Mouse (Mus musculus) forebrain, embryonic 16.5 days (tissue): ENCODE measurements around the gene Mrto4. TPM values are rescaled to one million over a fixed set of nuclear protein-coding genes. Genes with fewer than 3 reads are reported as not detected.

ENCODE experiments used
- ATAC-seq: fragments of 200-750 bp; cut with Nextera tagmentation; 2 replicates; pipeline ENCODE4 v1.8.0; 2017; ENCODE audit warnings: mild to moderate bottlenecking, moderate library complexity
- H3K27ac ChIP-seq: fragments of 300-500 bp; sonication (generic); 2 replicates; pipeline ENCODE4 v1.5.1; 2014; ENCODE audit warnings: low read length, control low read depth
- H3K27me3 ChIP-seq: fragments of 300-500 bp; sonication (generic); replicated peaks from 2 replicates; pipeline ENCODE4 v1.6.1; 2014; ENCODE audit warnings: low read length; ENCODE audit not compliant: control insufficient read depth, insufficient read depth
- H3K36me3 ChIP-seq: fragments of 300-500 bp; sonication (generic); 2 replicates; pipeline ENCODE4 v1.6.1; 2014; ENCODE audit not compliant: control insufficient read depth, insufficient read depth
- H3K4me1 ChIP-seq: fragments of 300-500 bp; sonication (generic); replicated peaks from 2 replicates; pipeline ENCODE4 v1.6.1; 2014; ENCODE audit warnings: low read length; ENCODE audit not compliant: control insufficient read depth, insufficient read depth
- H3K4me2 ChIP-seq: fragments of 300-500 bp; sonication (generic); 2 replicates; pipeline ENCODE4 v1.6.1; 2014; ENCODE audit warnings: mild to moderate bottlenecking, low read length, control low read depth
- H3K4me3 ChIP-seq: fragments of 300-500 bp; sonication (generic); replicated peaks from 2 replicates; pipeline ENCODE4 v1.5.1; 2014; ENCODE audit warnings: mild to moderate bottlenecking, low read length, control low read depth
- H3K9ac ChIP-seq: fragments of 300-500 bp; sonication (generic); replicated peaks from 2 replicates; pipeline ENCODE4 v1.6.1; 2014; ENCODE audit warnings: low read depth, low read length, control low read depth
- H3K9me3 ChIP-seq: fragments of 300-500 bp; sonication (generic); 2 replicates; pipeline ENCODE4 v1.6.1; 2016; ENCODE audit warnings: low read length; ENCODE audit not compliant: control insufficient read depth
- WGBS: fragments of 180-500 bp; shearing (Covaris S2); extraction: QIAGEN DNeasy Blood & Tissue Kit; methylation state at CpG from one replicate; pipeline ENCODE4 v1.1.7; 2014; 5-methylcytosine and 5-hydroxymethylcytosine counted together
- microRNA-seq: library from miRNA; unstranded; fragments of <30 nt; microRNA quantifications from one replicate; pipeline ENCODE4, GENCODE M21; 2017
- polyA plus RNA-seq: library from polyadenylated mRNA; unstranded; fragments of >200 nt; fragmentation: Nextera tagmentation; extraction: Ambion mirVana; gene quantifications from 2 replicates; pipeline ENCODE4 v1.2.1, GENCODE M21; 2015

Mrto4 gene
- polyA plus RNA-seq, 1 experiment from 2014 or later: 111 TPM

DNA sequence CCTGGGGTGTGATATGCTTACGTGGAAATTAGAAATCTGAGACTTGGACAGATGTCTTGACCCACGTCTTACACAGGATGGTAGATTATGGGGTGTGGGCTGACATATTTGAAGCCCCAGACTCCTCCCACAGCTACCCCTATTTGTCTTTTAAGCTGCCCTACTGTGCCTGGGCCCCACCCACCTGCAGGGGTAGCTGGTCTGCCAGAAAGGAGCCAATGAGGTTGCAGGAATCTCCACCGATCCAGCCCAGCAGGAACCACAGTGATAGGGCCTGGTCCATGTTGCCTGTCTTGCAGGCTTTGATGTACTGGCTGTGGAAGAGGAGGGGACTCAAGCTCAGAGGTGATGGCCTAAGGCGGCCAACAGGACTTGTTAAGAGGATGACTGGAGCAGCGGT, 50.1 kb downstream of the Mrto4 start:
- H3K9me3 ChIP-seq: no peaks in the 10 kb centered on the region
- no peak for ATAC-seq
- no peaks in the 10 kb centered on the region for H3K27me3 ChIP-seq
- no peak overlapping the region for H3K4me2 ChIP-seq
- no peak overlapping the region for H3K4me3 ChIP-seq
- no peaks in the 10 kb centered on the region for H3K4me1 ChIP-seq
- H3K9ac ChIP-seq: no peak overlapping the region
- peaks cover 9% of the 10 kb centered on the region for H3K36me3 ChIP-seq
- 65% methylated on average over 5 of the region's 5 CpGs for WGBS
- H3K27ac ChIP-seq: no peak overlapping the region

DNA sequence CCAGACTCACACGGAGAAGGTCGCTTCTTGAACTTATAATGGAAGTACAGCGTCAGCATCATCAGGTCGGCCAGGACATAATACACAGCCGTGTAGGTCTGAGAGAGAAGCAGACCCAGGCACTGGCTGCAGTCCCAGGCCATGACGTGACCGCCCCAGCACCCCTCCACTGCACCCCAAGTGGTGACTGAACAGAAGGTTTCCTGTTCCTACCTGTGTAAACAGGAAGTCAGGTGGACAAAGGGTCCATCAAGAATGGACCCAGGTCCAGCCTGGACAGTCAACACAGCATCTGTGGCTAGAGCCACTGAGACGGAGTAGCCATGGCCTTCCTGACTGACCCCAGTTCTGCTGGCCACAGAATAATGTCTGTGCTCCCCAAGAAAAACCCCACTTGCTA, 50.6 kb downstream of the Mrto4 start:
- Histone ChIP-seq H3K4me2 (no peak overlapping the region), H3K27me3 (no peaks in the 10 kb centered on the region), H3K4me3 (no peak overlapping the region), H3K27ac (no peak overlapping the region), H3K36me3 (peaks cover 9% of the 10 kb centered on the region), H3K9ac (no peak overlapping the region), H3K4me1 (no peaks in the 10 kb centered on the region), H3K9me3 (no peaks in the 10 kb centered on the region)
- WGBS: 94% methylated on average over 8 of the region's 8 CpGs
- ATAC-seq: no peak

DNA sequence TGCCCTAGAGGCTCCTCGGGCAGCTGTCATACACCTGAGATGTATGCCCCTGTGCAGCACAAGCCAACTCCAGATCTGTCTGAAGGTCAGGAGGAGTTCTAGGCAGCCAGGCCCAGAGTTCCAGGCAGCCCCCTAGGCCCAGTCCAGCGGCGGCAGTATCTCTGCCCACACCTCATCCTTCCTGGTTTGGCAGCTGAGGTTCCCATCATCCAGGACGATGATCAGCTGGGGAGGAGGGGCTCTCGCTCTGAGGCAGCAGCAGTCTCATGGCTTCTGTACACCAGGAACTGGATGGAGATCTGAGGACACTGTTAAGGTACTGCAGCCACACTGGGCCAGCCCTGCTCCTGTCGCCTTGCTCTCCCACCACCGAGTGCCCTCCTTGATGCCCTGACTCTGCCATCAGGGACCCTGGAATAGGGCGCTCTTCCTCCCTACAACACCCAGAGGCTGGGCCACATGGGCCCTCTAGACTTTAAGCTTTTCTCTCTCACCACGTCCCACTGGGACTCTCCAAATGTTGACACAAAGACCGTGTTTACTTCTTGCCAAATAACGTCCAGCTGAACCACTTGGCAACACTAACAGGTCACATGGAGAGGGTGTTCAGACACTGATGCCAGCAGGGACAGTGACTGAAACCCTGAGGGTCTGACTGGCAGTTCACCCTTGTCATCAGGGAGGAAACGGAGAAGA, 53.6 kb downstream of the Mrto4 start:
- no peak overlapping the region for H3K27ac ChIP-seq
- no peaks in the 10 kb centered on the region for H3K9me3 ChIP-seq
- peaks cover 6% of the 10 kb centered on the region; the same call in 1 of the 2 replicates for H3K36me3 ChIP-seq
- no peaks in the 10 kb centered on the region for H3K4me1 ChIP-seq
- no peak overlapping the region for H3K9ac ChIP-seq
- no peak for ATAC-seq
- H3K4me3 ChIP-seq: no peak overlapping the region
- H3K27me3 ChIP-seq: no peaks in the 10 kb centered on the region
- H3K4me2 ChIP-seq: no peak overlapping the region
- 85% methylated on average over 12 of the region's 12 CpGs for WGBS

- Histone ChIP-seq H3K27me3 (no peaks in the 10 kb centered on the region), H3K9ac (no peak overlapping the region), H3K4me1 (no peaks in the 10 kb centered on the region), H3K4me3 (no peak overlapping the region), H3K9me3 (no peaks in the 10 kb centered on the region), H3K4me2 (no peak overlapping the region), H3K36me3 (peaks cover 6% of the 10 kb centered on the region; the same call in 1 of the 2 replicates), H3K27ac (no peak overlapping the region)
- WGBS: 78% methylated on average over 4 of the region's 4 CpGs
- no peak for ATAC-seq
Observed at GRCm38 (mm10) chr4:139297566-139297965, 54.8 kb downstream of the Mrto4 start.

Small RNA genes within 50 kb of the gene (microRNA-seq; reads per million reads assigned to microRNA genes)
- gene Gm24245 (2.9 reads per million, percentile 10 among the genes with 10 or more reads in this experiment), gene Gm25732 (not detected)

Other genes with a start within 250 kb of the Mrto4 start
- gene Minos1, start 221.5 kb downstream of the Mrto4 start, polyA plus RNA-seq: 355 and 370 TPM in 2 replicates
- gene Capzb, start 159.7 kb downstream of the Mrto4 start, polyA plus RNA-seq: 311 and 321 TPM in 2 replicates
- 10.1 and 13.2 TPM in 2 replicates for gene Pqlc2, start 41.9 kb downstream of the Mrto4 start, polyA plus RNA-seq
- 56.5 and 56.7 TPM in 2 replicates for gene Akr7a5, start 41.8 kb downstream of the Mrto4 start, polyA plus RNA-seq
- gene Emc1, start within 50 bp of the Mrto4 start, polyA plus RNA-seq: 43.2 and 45.6 TPM in 2 replicates
- 84.3 and 87.7 TPM in 2 replicates for gene Ubr4, start within 50 bp of the Mrto4 start, polyA plus RNA-seq
- 4.6 and 4.8 TPM in 2 replicates for gene Iffo2, start 178.0 kb upstream of the Mrto4 start, polyA plus RNA-seq